Mouse (Mus musculus): ENCODE measurements around the gene Cnksr3. TPM values are rescaled to one million over a fixed set of nuclear protein-coding genes. Genes with fewer than 3 reads are reported as not detected.

The Cnksr3 gene
- polyA plus RNA-seq, 1 experiment from 2014 or later = 4.8 TPM

DNA sequence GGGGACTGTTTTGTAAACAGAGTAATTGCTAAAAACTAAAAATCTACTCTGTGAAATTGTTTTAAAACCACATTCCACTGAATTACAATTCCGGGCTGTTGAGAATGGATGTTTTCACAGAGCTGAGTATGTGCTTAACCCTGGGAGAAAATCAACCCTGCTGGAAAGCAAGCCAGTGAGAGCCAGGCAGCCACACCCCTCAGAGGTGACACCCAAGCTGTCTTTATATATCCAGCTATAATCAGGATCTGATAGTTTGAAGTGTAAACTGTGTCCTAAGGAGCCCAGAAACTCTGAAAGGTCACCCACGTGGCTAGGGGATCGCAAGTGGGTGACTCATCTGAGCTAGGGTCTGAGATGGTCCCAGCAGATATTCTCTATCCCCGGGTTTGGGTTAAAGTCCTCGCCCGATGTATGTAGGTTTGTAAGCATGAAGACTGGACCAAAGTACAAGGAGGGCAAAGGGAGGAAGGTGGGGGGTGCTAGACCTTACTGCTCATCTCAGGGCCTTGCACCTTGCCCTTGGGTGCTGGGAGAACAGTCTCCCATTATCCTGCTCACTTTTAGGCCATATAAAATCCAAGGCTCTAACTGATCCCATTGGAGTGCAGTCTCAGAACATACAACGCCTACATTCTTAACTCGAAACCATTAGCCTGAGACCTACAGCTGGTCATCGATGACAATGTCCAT, 20.2 kb downstream of the Cnksr3 start:
- Histone ChIP-seq H3K36me3 (no peaks in the 10 kb centered on the region), H3K4me1 (peaks cover 78% of the 10 kb centered on the region), H3K4me2 (no peak overlapping the region), H3K9me3 (replicated peaks) (no peaks in the 10 kb centered on the region), H3K27ac (no peak overlapping the region), H3K4me3 (no peak overlapping the region), H3K9ac (no peak overlapping the region), H3K27me3 (replicated peaks) (no peaks in the 10 kb centered on the region)
- WGBS (ENCODE audit: insufficient replicate concordance) = 68% methylated on average over 9 of the region's 9 CpGs
- ATAC-seq = no peak

DNA sequence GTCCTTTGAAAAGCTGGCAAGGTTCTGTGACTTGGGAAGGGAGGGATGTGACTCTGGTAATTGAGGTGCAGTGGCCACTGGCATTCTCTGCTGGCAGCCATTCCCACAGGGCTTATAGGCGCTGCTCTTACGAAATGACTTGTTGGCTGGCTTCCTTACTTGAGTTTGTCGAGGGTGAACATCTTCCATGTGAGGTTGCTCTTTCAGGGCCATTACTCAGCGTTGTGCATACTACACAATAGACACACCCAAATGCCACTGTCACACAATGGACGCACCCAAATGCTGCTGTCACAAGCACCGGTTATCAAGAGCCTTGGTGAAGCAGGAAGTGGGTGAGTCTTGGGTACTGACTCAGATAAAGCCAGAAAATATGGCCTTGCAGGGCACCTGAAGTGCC, 22.8 kb downstream of the Cnksr3 start:
- H3K9ac ChIP-seq = no peak overlapping the region
- 39% methylated on average over 6 of the region's 6 CpGs for WGBS (ENCODE audit: insufficient replicate concordance)
- no peaks in the 10 kb centered on the region for H3K36me3 ChIP-seq
- peak overlapping the region; percentile 10; the same call in 1 of the 2 replicates for H3K4me2 ChIP-seq
- peaks cover 52% of the 10 kb centered on the region for H3K4me1 ChIP-seq
- no peaks in the 10 kb centered on the region for H3K27me3 ChIP-seq (replicated peaks)
- ATAC-seq = peak; percentile 68
- no peak overlapping the region for H3K27ac ChIP-seq
- no peak overlapping the region for H3K4me3 ChIP-seq
- no peaks in the 10 kb centered on the region for H3K9me3 ChIP-seq (replicated peaks)

DNA sequence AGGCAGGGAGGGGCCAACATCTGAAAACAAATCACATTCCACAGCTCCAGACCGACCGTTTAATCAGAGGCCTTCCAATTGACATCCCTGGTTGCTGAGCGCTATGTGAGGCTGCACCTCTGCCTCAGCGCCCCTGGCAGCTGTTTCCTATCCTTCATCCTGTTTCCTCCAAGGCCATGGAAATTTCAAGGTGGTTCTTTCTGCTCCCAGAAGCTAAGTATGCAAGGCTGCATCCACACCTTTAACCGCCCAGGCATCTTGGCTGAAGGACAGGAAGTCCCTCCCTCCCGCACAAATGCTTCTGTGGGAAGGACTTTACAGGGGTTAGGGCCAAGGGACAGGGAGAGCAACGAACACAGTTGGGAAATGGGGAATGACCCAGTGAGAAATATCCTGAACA, 24.2 kb downstream of the Cnksr3 start:
- WGBS (ENCODE audit: insufficient replicate concordance) = 61% methylated on average over 7 of the region's 7 CpGs
- H3K27me3 ChIP-seq (replicated peaks) = no peaks in the 10 kb centered on the region
- H3K27ac ChIP-seq = no peak overlapping the region
- H3K9ac ChIP-seq = no peak overlapping the region
- no peaks in the 10 kb centered on the region for H3K36me3 ChIP-seq
- no peaks in the 10 kb centered on the region for H3K9me3 ChIP-seq (replicated peaks)
- no peak for ATAC-seq
- H3K4me3 ChIP-seq = no peak overlapping the region
- no peak overlapping the region for H3K4me2 ChIP-seq
- peaks cover 50% of the 10 kb centered on the region for H3K4me1 ChIP-seq

DNA sequence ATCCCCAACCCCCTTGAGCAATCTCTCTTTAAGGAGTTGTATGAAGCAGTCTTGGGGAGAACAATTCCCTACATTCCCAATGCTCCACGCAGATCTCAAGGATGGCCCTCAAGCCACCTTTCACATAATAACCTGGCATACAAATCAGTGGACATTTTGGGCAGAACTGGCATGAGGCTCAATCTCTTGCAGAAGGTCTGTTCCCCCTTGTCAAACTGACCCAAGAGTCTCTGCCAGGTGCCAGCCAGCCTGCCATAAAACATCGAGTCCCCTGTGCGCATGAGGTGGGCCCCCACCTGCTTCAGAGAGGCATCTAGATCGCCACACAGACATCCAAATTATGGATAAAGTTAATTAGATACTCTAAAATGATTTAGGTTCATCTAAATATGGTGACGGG, 25.0 kb downstream of the Cnksr3 start:
- whole genome bisulfite sequencing (ENCODE audit: insufficient replicate concordance) = 85% methylated on average over 5 of the region's 5 CpGs
- Histone ChIP-seq H3K9ac (no peak overlapping the region), H3K4me1 (peaks cover 50% of the 10 kb centered on the region), H3K9me3 (replicated peaks) (no peaks in the 10 kb centered on the region), H3K27ac (no peak overlapping the region), H3K4me3 (no peak overlapping the region), H3K27me3 (replicated peaks) (no peaks in the 10 kb centered on the region), H3K4me2 (no peak overlapping the region), H3K36me3 (no peaks in the 10 kb centered on the region)
- ATAC-seq = no peak

DNA sequence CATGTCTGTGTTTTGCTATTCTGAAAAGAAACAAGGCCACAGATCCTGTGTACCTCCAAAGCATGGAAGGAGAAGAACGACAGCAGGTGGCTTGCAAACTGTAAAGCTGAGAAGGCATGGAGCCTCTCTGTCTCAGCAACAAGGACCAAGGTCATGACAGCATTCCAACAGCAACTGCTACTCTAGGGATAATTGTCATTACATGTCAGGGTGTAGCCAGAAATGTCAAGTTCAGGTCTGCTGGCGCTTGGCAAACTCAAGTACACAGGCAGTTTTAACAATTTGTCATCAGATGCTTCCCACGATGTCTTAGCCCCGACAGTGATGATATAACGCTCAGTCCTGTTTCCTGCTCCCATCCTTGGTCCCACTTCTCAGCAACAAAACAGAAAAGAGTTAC, 26.0 kb downstream of the Cnksr3 start:
- Histone ChIP-seq H3K4me1 (peaks cover 43% of the 10 kb centered on the region), H3K36me3 (no peaks in the 10 kb centered on the region), H3K9me3 (replicated peaks) (no peaks in the 10 kb centered on the region), H3K4me3 (no peak overlapping the region), H3K27ac (no peak overlapping the region), H3K27me3 (replicated peaks) (no peaks in the 10 kb centered on the region), H3K9ac (no peak overlapping the region), H3K4me2 (no peak overlapping the region)
- WGBS (ENCODE audit: insufficient replicate concordance) = 82% methylated on average over 5 of the region's 5 CpGs
- ATAC-seq = no peak

DNA sequence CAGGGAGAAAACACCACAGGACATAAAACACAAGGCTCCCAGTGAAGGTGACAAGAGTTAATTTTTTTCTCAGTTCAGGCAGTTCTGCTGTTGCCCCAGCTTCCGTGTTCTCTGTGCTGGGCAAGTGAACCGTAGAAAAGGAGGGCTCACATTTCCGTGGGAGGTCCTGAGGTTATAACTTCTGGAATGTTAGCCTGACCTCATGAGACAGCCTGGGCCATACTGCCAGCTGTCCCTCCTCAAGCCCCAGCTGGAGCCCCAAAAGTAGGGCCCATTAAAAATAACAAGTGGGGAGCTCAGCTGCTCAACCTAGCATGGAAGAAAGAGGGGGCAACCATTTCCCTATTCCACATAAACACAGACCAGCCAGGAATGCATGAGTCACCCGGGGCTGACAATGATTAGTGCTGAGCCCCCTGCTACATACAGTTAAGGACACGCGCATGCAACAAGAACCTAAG, 28.8 kb downstream of the Cnksr3 start:
- ATAC-seq = no peak
- no peak overlapping the region for H3K4me3 ChIP-seq
- WGBS (ENCODE audit: insufficient replicate concordance) = 46% methylated on average over 6 of the region's 6 CpGs
- no peaks in the 10 kb centered on the region for H3K9me3 ChIP-seq (replicated peaks)
- H3K4me2 ChIP-seq = no peak overlapping the region
- no peaks in the 10 kb centered on the region for H3K36me3 ChIP-seq
- H3K9ac ChIP-seq = no peak overlapping the region
- no peaks in the 10 kb centered on the region for H3K27me3 ChIP-seq (replicated peaks)
- 0 out of 2 replicates have a peak overlapping the region, but pooled peaks have one; percentile 28 for H3K27ac ChIP-seq
- peaks cover 33% of the 10 kb centered on the region for H3K4me1 ChIP-seq

DNA sequence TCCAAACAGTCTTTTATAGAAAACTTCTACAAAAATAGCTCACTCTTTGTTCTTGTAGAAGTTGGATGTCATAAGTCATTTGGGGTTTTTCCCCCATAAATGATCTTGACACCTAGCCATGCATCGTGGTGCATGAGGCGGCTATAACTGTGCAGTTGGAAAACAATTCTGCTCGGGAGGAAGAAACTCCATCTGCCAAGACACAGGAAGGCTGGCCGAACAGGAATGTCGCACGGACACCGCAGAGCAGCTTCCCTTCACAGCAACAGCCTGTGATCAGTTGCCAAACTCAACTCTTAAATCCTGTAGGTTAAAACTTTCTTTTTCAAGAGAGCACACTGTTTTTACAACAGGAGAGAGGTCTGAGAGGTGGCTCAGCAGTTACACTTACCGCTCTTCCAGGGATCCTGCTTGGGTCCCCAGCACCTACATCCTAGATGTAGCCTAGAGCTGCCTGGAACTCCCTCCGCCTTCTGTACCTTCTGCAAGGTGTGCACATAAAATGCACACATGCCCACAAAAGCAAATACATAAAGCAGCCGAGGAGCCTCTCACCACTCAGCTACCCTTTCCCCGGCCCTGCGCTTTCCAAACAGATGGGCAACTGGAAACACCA, 29.4 kb downstream of the Cnksr3 start:
- Histone ChIP-seq H3K4me2 (no peak overlapping the region), H3K9me3 (replicated peaks) (no peaks in the 10 kb centered on the region), H3K27me3 (replicated peaks) (no peaks in the 10 kb centered on the region), H3K4me1 (peaks cover 31% of the 10 kb centered on the region), H3K9ac (no peak overlapping the region), H3K4me3 (no peak overlapping the region), H3K36me3 (no peaks in the 10 kb centered on the region), H3K27ac (no peak overlapping the region)
- 69% methylated on average over 12 of the region's 12 CpGs for WGBS (ENCODE audit: insufficient replicate concordance)
- ATAC-seq = no peak

DNA sequence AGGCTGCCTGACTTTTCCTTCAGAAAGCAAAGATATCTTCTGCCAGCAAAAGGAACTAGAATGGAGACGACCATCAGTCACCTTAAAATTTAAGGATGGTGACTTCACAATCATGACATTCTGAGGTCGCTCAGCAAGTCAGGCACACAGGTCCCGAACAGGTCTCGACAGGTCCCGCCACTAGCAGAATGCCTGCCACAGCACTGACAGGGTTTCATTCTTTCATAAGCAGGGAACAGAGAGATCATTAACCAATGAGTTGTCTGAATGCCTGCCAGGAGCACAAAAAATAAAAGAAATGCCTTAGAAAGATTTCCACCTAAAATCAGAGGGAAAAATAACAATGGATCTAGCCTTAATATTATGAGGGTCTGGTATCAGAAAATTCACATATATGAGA, 31.7 kb downstream of the Cnksr3 start:
- no peak overlapping the region for H3K4me2 ChIP-seq
- WGBS (ENCODE audit: insufficient replicate concordance) = 73% methylated on average over 5 of the region's 5 CpGs
- H3K4me3 ChIP-seq = no peak overlapping the region

DNA sequence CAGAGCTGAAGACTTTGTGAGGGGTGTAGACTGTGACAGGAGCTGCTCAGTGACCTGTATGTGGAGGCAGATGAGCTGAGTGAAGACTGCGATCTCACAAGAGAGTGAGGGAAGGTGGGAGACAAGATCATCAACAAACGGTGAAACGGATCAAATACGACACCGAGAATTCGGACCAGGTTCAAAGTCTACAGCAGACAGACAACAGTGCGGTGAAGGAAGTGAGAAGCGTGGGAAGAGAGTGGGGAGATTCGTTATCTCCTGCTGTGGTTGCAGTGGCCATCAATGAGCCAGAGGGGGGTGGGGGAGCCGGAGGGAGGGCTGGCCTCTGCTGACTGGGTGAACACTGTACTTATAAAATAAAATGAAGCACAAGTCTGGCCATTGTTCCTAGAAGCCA, 33.5 kb downstream of the Cnksr3 start:
- ATAC-seq = no peak
- Histone ChIP-seq H3K9ac (no peak overlapping the region), H3K36me3 (no peaks in the 10 kb centered on the region), H3K4me1 (peaks cover 34% of the 10 kb centered on the region), H3K9me3 (replicated peaks) (no peaks in the 10 kb centered on the region), H3K4me3 (no peak overlapping the region), H3K4me2 (no peak overlapping the region), H3K27ac (no peak overlapping the region), H3K27me3 (replicated peaks) (no peaks in the 10 kb centered on the region)
- WGBS (ENCODE audit: insufficient replicate concordance) = 21% methylated on average over 10 of the region's 10 CpGs

More for the DNA sequence above, 31.7 kb downstream of the Cnksr3 start:
- H3K9me3 ChIP-seq (replicated peaks) = no peaks in the 10 kb centered on the region
- no peak for ATAC-seq
- H3K27me3 ChIP-seq (replicated peaks) = no peaks in the 10 kb centered on the region
- H3K9ac ChIP-seq = no peak overlapping the region
- no peaks in the 10 kb centered on the region for H3K36me3 ChIP-seq
- no peak overlapping the region for H3K27ac ChIP-seq
- H3K4me1 ChIP-seq = peaks cover 34% of the 10 kb centered on the region

DNA sequence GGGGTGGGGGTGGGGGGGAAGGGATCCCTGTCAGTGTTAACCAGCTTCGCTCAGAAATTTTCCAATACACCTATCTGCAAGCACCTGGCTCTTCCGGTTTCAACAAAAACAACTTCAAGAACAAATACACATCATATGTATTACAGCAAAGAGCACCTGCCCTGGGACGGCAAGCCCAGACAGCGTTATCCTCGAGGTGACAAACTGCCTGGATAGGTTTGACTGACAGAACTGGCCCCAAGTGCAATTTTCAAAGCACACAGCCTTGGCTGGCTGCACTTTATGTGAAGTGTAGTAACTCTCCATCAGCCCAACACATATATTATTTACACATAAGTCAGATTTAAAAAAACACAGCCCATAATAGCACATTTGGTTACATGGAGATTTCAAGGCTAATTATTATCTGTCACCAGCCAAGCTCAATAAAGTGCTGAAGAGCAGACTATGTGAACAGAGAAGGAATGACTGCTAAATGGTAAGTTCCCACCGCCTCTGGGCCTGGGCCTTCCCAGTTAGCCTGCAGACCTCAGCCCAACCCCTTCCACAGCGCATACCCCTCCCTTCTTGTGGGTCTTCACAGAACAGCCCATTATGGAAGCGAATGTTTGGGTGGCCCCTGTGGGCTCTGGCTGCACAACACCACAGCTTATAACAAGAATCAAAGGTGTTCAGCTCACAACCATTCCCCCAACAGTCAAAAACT, 35.7 kb downstream of the Cnksr3 start:
- ATAC-seq = no peak
- 82% methylated on average over 8 of the region's 8 CpGs for WGBS (ENCODE audit: insufficient replicate concordance)

DNA sequence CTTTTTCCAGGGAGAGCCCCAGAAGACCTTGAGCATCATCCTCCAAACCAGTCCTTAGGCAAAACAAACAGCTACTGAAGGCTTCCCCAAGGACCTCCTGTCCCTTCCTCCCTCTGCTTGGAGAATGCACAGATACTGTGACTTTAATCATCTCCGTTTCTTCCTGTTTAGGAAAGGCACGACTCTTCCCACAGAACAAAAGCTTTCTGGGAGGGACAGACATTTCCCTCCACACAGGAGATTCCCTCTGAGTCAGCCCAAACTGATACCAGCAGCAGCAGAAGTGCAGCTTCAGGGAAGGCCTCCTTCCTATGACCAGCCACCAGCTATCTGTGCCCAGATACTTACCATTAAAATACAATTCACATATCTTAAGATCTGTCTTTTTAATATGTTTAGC, 37.6 kb downstream of the Cnksr3 start:
- Histone ChIP-seq H3K4me3 (no peak overlapping the region), H3K4me2 (no peak overlapping the region), H3K9ac (no peak overlapping the region), H3K4me1 (peaks cover 19% of the 10 kb centered on the region), H3K9me3 (replicated peaks) (no peaks in the 10 kb centered on the region), H3K27ac (no peak overlapping the region), H3K36me3 (peaks cover 4% of the 10 kb centered on the region; the same call in 1 of the 2 replicates), H3K27me3 (replicated peaks) (no peaks in the 10 kb centered on the region)
- 36% methylated on average over 2 of the region's 2 CpGs for WGBS (ENCODE audit: insufficient replicate concordance)
- ATAC-seq = no peak

More for the DNA sequence above, 35.7 kb downstream of the Cnksr3 start:
- Histone ChIP-seq H3K9me3 (replicated peaks) (no peaks in the 10 kb centered on the region), H3K9ac (no peak overlapping the region), H3K27ac (no peak overlapping the region), H3K4me2 (no peak overlapping the region), H3K4me1 (peaks cover 22% of the 10 kb centered on the region), H3K27me3 (replicated peaks) (no peaks in the 10 kb centered on the region), H3K4me3 (no peak overlapping the region), H3K36me3 (no peaks in the 10 kb centered on the region)

DNA sequence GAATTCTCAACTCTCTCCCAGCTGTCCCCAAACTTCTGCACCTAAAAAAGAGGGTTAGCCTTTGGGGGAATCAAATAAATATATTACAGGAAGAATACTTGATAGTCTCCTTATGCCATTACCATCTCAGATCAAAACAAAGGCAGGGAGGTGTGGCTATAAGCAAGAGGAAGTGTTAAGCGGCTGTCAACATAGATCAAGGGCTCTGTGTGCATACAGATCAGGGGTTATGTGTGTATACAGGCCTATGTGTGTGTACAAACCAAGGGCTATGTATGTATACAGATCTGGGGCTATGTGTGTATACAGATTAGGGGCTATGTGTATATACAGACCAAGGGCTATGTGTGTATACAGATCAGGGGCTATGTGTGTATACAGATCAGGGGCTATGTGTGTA, 38.9 kb downstream of the Cnksr3 start:
- no peaks in the 10 kb centered on the region for H3K27me3 ChIP-seq (replicated peaks)
- no peak overlapping the region for H3K4me3 ChIP-seq
- no peak for ATAC-seq
- H3K9me3 ChIP-seq (replicated peaks) = no peaks in the 10 kb centered on the region
- H3K9ac ChIP-seq = no peak overlapping the region
- H3K4me1 ChIP-seq = peaks cover 6% of the 10 kb centered on the region; the same call in 1 of the 2 replicates
- H3K36me3 ChIP-seq = peaks cover 4% of the 10 kb centered on the region; the same call in 1 of the 2 replicates
- no peak overlapping the region for H3K4me2 ChIP-seq
- WGBS (ENCODE audit: insufficient replicate concordance) = 23% methylated on average over 1 of the region's 1 CpGs
- no peak overlapping the region for H3K27ac ChIP-seq

Data from liver, embryonic 12.5 days (tissue).